Mouse (Mus musculus) layer of hippocampus, adult 11-12 months (tissue): Measurements from ENCODE around the gene Kdm6b.

Source experiments
- DNase-seq: peaks from one replicate; pipeline ENCODE4 v3.0.0; 2022; ENCODE audit warnings: low spot score

Gene Kdm6b

GRCm38 (mm10) chr11:69418481-69419442 is 5.3 kb upstream of the Kdm6b start:
- DNase-seq, result peak; percentile 91

- peak; percentile 88 for DNase-seq
Observed at GRCm38 (mm10) chr11:69417449-69418384, 4.2 kb upstream of the Kdm6b start.

- no peak for DNase-seq
Observed at GRCm38 (mm10) chr11:69416921-69417448, 3.5 kb upstream of the Kdm6b start.

- DNase-seq, result no peak
Observed at GRCm38 (mm10) chr11:69416509-69416908, 3.0 kb upstream of the Kdm6b start.

- no peak for DNase-seq
Observed at GRCm38 (mm10) chr11:69415668-69416451, 2.4 kb upstream of the Kdm6b start.

GRCm38 (mm10) chr11:69415327-69415667 is 1.8 kb upstream of the Kdm6b start:
- no peak for DNase-seq

GRCm38 (mm10) chr11:69414421-69415326 is 1.2 kb upstream of the Kdm6b start:
- DNase-seq, result no peak

- DNase-seq, result no peak
Observed at GRCm38 (mm10) chr11:69412548-69412947, 927 bp downstream of the Kdm6b start.

DNA sequence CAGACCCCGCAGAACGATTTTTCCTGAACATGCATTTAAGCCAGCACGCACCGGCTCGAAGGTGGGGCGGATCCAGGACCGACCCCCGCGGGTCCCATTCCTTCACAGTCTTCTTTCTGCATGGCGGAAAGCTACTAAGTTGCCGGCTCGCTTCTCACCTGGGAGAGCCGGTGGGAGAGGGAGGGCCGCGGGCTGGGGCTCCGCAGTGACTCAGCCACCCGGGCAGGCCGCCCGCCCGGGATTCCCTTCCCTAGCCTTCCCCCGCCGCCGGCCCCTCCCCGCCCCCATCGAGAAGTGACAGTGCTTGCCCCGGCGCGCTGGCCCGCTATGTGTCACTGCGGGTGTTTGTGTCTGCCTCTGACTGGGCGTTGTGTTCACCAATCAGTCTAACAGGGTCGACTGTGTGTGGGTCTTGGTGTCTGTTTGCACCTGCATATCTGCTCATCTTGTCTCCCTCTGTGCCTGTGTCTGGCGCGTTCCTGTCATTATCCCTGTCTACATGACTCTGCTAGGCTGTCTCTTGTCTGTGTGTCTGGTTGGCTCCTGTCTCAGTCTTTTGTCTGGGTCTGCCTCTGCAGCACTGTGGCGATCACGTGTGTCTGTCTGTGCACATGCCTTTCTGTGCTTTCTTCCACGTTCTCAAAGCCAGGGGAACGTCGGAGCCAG is 1.8 kb downstream of the Kdm6b start:
- no peak for DNase-seq

DNA sequence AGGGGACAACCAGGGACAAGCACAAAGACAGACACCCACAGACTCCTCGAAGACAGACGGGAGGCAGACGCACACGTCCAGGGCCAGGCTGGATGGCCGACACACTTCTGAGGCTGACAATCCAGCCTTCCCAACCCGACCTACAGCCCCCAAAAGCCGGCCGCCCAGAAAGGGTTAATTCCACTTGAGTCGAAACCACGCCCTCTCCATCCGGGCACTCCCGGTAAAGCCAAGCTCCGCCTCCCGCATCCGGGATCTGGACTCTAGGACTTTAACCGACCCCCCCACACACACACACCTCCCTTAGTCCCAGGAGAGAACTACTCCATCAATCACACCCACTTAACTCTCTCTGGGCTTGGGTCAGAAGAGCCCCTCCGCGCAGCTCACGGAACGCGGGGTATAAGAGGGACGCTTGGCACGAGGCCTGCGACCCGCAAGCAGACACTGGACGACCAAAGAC is 2.4 kb downstream of the Kdm6b start:
- DNase-seq, result peak; percentile 95

DNA sequence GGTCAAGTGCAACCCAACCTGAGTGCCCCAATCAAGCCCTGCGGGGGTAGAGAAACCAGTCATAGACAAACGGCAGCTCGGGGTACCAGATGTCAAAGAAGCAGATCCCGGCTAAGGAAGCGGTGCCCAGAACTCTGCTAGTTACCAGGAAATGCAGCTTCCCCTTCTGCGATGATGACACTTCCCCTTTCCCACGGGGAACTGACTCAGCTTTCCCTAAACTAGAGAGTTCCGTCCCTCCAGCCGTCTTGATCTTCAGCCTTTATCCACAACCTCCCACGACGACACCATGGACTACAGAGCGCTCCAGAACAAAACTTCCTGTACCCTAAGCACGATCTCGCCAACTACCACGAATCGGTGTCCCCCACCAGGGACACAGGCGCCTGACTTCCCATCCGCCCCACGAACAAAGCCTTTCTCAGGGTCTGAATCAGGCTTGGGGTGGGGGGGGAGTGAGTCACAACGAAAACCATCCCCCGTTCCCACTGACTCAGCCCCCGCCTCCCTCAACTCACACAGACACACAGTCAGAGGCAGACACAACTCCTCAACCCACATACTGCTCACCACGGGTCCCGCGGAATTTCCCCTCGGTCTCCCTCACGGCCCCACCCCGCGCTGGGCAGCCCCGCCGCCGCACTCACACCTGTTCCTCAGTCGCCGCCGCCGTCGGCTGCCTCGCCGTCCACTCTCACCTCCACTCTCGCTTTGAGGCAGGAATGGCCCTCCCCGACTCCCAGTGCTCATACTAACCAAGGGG is 3.0 kb downstream of the Kdm6b start:
- peak; percentile 70 for DNase-seq

GRCm38 (mm10) chr11:69410045-69410309 is 3.5 kb downstream of the Kdm6b start:
- no peak for DNase-seq

- DNase-seq, result peak; percentile 77
Observed at GRCm38 (mm10) chr11:69409378-69410044, 4.0 kb downstream of the Kdm6b start.

DNA sequence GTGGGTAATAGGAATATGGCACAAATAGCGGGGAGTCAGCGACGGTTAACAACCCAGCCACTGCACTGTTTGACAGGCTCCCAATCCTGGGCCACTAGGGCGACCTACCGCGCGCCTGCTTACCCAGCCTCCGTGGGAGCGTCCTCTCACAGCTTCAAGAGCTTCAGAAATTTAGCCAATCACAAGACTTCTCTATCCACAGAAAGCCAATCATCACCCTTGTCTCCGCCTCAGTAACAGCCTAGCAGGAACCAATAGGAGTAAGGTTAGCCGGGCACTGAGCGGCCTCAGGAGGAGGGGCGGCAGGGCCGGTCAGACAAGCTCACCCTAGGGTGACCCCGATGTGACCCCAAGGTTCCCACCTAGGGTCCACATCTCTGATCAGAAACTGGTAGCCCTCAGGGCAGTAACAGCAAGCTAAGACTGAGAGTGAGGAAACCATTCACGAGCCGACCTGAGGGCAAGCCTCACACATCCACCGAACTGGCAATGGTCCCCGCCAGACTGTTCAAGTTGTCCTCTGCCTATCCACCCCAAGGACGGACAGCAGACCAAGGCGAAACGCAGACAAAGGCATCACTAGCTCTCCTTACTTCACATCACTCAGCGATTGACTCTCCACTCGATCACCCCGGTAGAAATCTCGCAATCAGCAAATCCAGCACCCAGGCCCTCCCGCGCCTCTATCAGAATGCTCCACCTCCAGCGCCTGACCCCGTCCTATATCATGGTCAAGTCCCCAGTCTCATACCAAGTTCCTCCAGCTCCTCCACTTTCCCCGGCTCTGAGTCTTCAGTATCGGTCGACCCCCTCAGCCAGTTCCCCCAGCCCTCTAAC is 4.7 kb downstream of the Kdm6b start:
- DNase-seq, result peak; percentile 88

- DNase-seq, result no peak
Observed at GRCm38 (mm10) chr11:69407724-69408004, 5.8 kb downstream of the Kdm6b start.

- DNase-seq, result no peak
Observed at GRCm38 (mm10) chr11:69406867-69407723, 6.4 kb downstream of the Kdm6b start.

GRCm38 (mm10) chr11:69406282-69406681 is 7.2 kb downstream of the Kdm6b start:
- DNase-seq, result no peak
